Mouse (Mus musculus) kidney, adult 2 months (tissue): ENCODE measurements around the gene Slc22a14. TPM values are rescaled to one million over a fixed set of nuclear protein-coding genes. Genes with fewer than 3 reads are reported as not detected.

Experiments used
- DNase-seq: peaks from one replicate; pipeline ENCODE4 v3.0.0; 2021
- H3K27ac ChIP-seq: fragments of 200-500 bp; 2 replicates; pipeline ENCODE4 v1.5.1; 2012; ENCODE audit warnings: low read depth, low read length, control low read depth, inconsistent platforms; ENCODE audit not compliant: insufficient read depth
- H3K27me3 ChIP-seq: fragments of 200-500 bp; replicated peaks from 2 replicates; pipeline ENCODE4 v1.6.1; 2012; ENCODE audit warnings: mild to moderate bottlenecking, moderate library complexity, low read length, inconsistent platforms; ENCODE audit not compliant: control insufficient read depth, insufficient read depth
- H3K36me3 ChIP-seq: fragments of 200-500 bp; 2 replicates; pipeline ENCODE4 v1.6.1; 2012; ENCODE audit warnings: mild to moderate bottlenecking, moderate library complexity, low read length, inconsistent platforms; ENCODE audit not compliant: control insufficient read depth, insufficient read depth
- H3K4me1 ChIP-seq: fragments of 200-500 bp; 2 replicates; pipeline ENCODE4 v1.6.1; 2011; ENCODE audit warnings: low read length; ENCODE audit not compliant: control insufficient read depth, insufficient read depth
- H3K4me3 ChIP-seq: fragments of 200-500 bp; 2 replicates; pipeline ENCODE4 v1.5.1; 2011; ENCODE audit warnings: mild to moderate bottlenecking, low read depth, low read length, control low read depth; ENCODE audit not compliant: insufficient read depth
- CTCF ChIP-seq: fragments of 200-500 bp; conservative IDR thresholded peaks from 2 replicates; pipeline ENCODE4 v1.5.1; 2011; ENCODE audit warnings: low read depth, mild to moderate bottlenecking, control low read depth, low read length, moderate library complexity, mixed read lengths; ENCODE audit not compliant: insufficient read depth, insufficient read length
- POLR2A ChIP-seq: fragments of 200-500 bp; IDR thresholded peaks from one replicate; pipeline ENCODE4 v1.6.1; 2011; ENCODE audit warnings: low read depth, low read length, control low read depth
- WGBS: fragments of 180-500 bp; shearing (Covaris S2); methylation state at CpG from one replicate; pipeline ENCODE4 v1.1.7; 2018; 5-methylcytosine and 5-hydroxymethylcytosine counted together
- polyA plus RNA-seq: library from polyadenylated mRNA; depleted of rRNA; stranded (reverse); fragments of >200 nt; gene quantifications from 2 replicates; pipeline ENCODE4 v1.2.3, GENCODE M21; 2012

Gene Slc22a14
- polyA plus RNA-seq, 1 experiment = 1.7 TPM

DNA sequence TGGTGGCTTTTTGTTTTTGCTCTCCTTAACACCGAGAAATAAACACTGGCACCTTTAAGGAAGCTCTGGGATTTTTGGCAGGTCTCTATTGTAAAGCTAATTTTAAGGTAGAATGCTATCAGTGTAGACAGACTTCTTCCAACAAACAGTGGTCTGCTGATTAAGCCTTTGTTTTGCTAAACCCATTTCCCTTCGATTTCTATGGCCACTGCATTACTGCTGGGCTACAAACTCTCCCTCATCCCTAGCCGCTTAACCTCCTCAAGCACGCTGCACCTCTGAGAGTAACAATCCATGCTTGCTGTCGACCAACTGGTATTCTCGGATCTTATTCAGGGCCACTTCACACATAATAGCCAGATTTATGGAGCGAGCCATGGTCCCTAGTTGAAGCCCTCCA lies 44.4 kb downstream of the Slc22a14 start:
- H3K4me3 ChIP-seq = peak overlapping the region; percentile 72
- no peak for TF ChIP-seq POLR2A
- TF ChIP-seq CTCF = no peak
- H3K4me1 ChIP-seq = peaks cover 4% of the 10 kb centered on the region; the same call in 1 of the 2 replicates
- no peak for DNase-seq
- H3K27me3 ChIP-seq = no peaks in the 10 kb centered on the region
- no peak overlapping the region for H3K27ac ChIP-seq
- 13% methylated on average over 7 of the region's 7 CpGs for WGBS
- no peaks in the 10 kb centered on the region for H3K36me3 ChIP-seq

DNA sequence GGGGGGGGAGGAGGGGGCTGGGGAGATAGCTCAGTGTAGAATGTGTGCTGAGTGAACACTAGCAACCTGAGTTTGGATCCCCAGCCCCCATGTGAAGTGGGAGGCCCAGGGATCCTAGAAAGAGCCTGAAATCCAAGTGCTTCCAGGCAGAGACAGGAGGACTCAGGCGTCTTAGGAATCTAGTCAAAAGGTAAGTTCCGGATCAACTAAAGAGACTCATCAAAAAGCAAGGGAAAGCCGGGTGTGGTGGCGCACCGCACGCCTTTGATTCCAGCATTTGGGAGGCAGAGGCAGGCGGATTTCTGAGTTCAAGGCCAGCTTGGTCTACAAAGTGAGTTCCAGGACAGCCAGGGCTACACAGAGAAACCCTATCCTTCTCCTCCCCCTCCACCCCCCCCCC lies 44.9 kb downstream of the Slc22a14 start:
- WGBS = 80% methylated on average over 7 of the region's 7 CpGs
- Histone ChIP-seq H3K36me3 (no peaks in the 10 kb centered on the region), H3K27me3 (no peaks in the 10 kb centered on the region), H3K4me1 (peaks cover 4% of the 10 kb centered on the region; the same call in 1 of the 2 replicates), H3K4me3 (no peak overlapping the region), H3K27ac (no peak overlapping the region)
- no peak for TF ChIP-seq CTCF
- no peak for TF ChIP-seq POLR2A
- DNase-seq = no peak

- WGBS = 74% methylated on average over 1 of the region's 1 CpGs
- no peak overlapping the region for H3K4me3 ChIP-seq
- no peak for DNase-seq
Observed at GRCm38 (mm10) chr9:119318891-119319290, 46.5 kb downstream of the Slc22a14 start.

DNA sequence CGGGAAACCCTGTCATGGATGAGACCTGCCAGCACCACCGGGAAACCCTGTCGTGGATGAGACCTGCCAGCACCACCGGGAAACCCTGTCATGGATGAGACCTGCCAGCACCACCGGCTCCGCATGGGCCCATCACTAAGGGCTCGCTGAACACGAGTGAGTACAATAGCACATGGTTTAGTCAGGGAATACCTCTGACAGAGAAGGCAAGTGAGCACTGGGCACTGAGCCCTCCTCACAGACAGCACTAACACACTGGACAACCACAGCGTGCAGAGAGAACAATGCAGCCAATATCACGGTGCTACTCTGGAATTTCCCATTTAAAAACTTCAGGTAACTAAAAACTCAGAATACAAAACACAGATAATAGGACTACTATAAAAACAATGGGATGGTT lies 52.3 kb downstream of the Slc22a14 start:
- peaks cover 6% of the 10 kb centered on the region; the same call in 1 of the 2 replicates for H3K4me1 ChIP-seq
- WGBS = 92% methylated on average over 10 of the region's 10 CpGs
- no peaks in the 10 kb centered on the region for H3K36me3 ChIP-seq
- no peak overlapping the region for H3K27ac ChIP-seq
- no peak overlapping the region for H3K4me3 ChIP-seq
- TF ChIP-seq CTCF (no peak), POLR2A (no peak)
- no peaks in the 10 kb centered on the region for H3K27me3 ChIP-seq
- no peak for DNase-seq

More at GRCm38 (mm10) chr9:119318891-119319290, 46.5 kb downstream of the Slc22a14 start:
- H3K27me3 ChIP-seq = no peaks in the 10 kb centered on the region
- H3K27ac ChIP-seq = no peak overlapping the region
- no peaks in the 10 kb centered on the region for H3K36me3 ChIP-seq
- peaks cover 6% of the 10 kb centered on the region; the same call in 1 of the 2 replicates for H3K4me1 ChIP-seq
- TF ChIP-seq POLR2A = no peak

DNA sequence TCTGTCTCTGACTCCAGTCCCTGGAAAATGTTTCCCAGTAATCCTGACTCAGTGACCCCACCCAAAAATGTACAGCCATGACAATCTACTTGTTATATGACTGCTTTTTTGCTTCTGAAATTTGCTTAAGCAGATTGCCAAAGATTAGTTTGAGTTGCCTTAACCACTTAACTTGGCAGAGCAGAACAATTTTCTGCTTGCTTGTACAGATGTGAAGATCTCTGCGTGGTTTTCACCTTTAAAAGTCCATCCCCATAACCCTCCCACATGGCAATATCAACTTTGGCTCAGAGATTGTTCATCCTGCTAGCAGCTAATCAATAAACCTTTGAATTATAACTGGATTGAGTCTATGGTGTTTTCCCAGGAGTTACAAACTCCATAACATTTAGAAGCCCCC lies 56.3 kb downstream of the Slc22a14 start:
- Histone ChIP-seq H3K4me1 (peaks cover 4% of the 10 kb centered on the region; the same call in 1 of the 2 replicates), H3K4me3 (no peak overlapping the region), H3K36me3 (no peaks in the 10 kb centered on the region), H3K27me3 (no peaks in the 10 kb centered on the region), H3K27ac (no peak overlapping the region)
- WGBS = 70% methylated on average over 1 of the region's 1 CpGs
- TF ChIP-seq POLR2A (no peak), CTCF (no peak)
- no peak for DNase-seq

- no peak for DNase-seq
- H3K4me1 ChIP-seq = peaks cover 4% of the 10 kb centered on the region; the same call in 1 of the 2 replicates
- no peaks in the 10 kb centered on the region for H3K36me3 ChIP-seq
- TF ChIP-seq POLR2A (no peak), CTCF (no peak)
- no peak overlapping the region for H3K4me3 ChIP-seq
- 94% methylated on average over 7 of the region's 7 CpGs for WGBS
- H3K27ac ChIP-seq = no peak overlapping the region
- H3K27me3 ChIP-seq = no peaks in the 10 kb centered on the region
Observed at GRCm38 (mm10) chr9:119305863-119306262, 59.5 kb downstream of the Slc22a14 start.

DNA sequence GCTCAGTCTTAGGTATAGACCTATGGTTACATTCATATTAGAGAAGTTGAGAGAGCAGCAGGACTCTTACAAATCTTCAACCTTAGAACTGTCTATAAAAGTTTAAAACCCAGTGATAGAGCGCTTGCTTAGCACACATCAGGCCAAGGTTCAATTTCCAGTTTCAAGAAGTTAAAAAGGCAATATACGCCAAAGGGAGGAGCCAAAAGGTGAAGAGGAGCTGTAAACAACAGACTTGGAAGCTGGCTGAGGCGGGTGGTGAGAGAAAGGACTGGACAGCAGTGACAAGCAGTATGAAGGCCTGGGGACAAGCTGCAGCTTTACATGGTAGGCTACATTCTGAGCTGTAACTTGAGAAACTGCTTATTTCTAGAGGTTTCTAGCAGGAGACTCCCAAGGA lies 66.8 kb downstream of the Slc22a14 start:
- Histone ChIP-seq H3K27ac (no peak overlapping the region), H3K4me1 (peaks cover 3% of the 10 kb centered on the region; the same call in 1 of the 2 replicates), H3K36me3 (no peaks in the 10 kb centered on the region), H3K27me3 (no peaks in the 10 kb centered on the region), H3K4me3 (no peak overlapping the region)
- WGBS = 63% methylated on average over 3 of the region's 3 CpGs
- TF ChIP-seq POLR2A (no peak), CTCF (no peak)
- peak; percentile 59 for DNase-seq
